Mouse (Mus musculus) layer of hippocampus, adult 9-10 months (tissue): ENCODE measurements around the gene Emd.
A peak's percentile ranks its signal among the peaks of the same experiment; 100 is the strongest.
"Not testable (repeated sequence)": the region's sequence is repeated elsewhere in the genome, so short reads cannot be mapped to it uniquely, and the experiment has no call there.

ENCODE experiments used
- DNase-seq: peaks from one replicate; pipeline ENCODE4 v3.0.0; 2022; ENCODE audit warnings: low spot score

Gene Emd

DNA sequence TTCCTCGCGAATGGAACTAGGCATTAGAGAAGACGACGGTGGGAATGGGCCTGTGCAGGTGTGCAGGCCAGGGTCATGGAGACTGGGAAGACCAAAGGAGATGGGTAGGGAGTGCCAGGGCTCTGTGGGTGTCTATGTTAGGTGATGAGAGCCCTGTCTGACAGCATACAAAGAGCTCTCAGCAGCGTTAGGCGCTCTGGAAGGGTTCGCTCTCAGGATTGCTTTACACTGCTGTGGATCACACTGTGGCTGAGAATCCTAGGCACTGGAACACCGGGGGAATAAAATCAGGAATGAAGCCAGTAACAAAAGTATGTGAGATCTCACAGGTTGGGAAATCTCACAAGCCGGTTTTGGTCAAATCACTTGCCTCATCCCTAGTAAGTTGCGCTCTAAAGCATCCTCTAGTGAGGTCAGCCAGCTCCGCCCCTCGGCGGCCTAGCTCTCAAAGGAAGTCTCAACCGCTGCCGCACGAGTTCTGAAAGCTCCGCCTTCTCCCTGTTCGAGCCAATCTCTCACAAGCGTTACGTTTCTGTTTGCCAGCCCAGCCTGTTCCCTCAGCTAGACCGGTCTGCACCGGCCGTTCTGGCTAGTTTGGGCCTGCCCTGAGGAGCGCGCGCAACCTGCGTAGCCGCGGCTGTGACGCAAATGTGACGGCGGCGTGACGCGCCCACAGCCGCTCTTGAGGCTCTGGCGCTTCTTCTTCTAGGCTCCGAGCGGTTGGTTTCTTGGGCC, at the start of gene Emd:
Gene Emd, plus strand, starts transcription at position 535 of the 735 bp plus-strand sequence.
- DNase-seq: no peak

DNA sequence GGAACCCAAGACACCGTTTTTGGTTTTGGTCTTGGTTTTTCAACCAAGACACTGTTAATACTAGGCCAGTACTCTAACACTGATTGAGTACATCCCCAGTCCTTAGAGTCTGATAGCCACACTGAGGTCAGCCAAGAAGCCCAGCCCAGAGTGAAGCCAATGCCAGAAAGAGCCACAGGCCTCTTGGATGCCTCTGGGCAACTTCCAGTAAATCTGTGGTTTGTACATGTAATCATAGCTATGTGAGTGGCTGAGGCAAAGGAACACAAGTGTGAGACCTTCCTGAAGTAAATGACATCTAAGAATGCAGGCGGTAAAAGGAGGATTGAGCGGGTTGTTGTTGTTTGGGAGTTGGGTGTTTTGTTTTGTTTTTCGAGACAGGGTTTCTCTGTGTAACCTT, 36.0 kb upstream of the Emd start:
- DNase-seq: no peak

DNA sequence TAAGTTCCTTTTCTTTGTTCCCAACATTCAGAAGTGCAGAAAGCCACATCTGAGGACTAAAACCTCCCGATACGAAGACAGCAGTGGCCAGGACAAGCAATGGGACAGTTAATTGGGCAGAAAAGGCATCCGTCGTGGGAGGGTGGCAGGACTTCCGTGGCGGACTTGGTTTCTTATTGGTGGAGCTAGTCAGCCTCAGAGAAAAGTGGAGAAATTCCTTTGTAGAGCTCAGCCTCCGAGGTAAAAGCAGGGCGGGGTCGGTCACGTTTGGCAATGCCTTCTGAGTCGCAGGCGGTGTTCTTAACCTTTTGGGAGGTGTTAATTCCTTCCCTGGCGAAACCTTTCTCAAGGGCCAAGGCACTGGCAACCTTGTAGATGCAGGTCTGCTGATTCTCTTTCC, 35.0 kb upstream of the Emd start:
- DNase-seq: no peak

DNA sequence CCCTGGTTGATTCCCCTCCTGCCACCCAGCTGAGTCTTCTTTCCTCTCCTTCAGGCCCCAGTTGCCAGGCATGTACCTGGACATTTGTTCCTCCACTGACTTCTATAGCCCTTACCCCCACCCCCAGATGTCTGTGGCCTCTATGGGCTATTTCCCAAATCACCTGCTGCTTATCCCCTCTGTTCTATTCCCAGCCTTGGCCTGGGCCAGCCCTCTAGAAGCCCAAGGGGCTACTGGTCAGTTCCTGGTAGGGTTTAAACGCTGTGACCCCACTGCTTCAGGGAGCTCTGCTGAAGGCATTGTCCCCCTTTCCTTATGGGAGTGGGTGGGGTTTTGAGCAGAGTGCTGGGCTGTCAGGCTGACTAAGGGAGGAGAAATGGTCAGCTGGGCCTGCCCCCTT, 34.4 kb upstream of the Emd start:
- DNase-seq: not testable (repeated sequence)

DNA sequence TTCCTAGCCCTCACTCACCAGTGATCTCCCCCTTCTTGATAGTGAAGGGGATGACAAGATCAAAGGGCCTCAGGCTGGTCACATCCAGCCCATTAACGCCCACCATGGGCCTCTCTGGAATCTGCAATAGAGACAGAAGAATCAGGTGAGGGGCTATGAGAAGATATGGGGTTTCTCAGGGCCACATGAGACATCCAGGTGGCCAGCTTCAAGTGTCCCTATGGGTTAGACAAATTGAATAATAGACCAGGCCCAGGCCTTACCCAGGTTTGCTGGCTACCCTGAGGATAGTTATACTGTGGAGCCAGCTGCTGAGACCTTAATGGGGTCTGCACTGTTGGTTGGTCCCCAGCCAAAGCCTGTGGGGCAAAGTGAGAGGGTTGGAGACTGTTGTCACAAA, 24.4 kb upstream of the Emd start:
- DNase-seq: no peak

DNA sequence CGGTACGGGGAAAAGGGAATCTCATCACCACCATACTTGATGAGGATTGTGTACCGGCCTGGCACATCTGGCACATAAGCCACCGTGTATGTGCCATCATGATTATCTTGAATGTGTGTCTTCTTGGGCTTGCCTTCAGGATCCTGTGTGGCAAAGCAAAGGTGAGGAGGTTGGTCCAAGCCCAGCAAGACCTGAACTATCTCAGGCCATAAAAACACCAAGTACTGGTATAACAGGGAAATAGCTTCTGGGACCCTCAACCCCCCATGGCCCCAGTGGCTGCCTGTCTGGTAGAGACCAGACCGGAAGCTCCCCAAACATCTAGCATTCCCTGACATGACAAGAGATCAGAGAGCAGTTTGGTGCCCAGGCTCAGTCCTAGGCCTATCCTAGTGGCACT, 21.3 kb upstream of the Emd start:
- no peak for DNase-seq

DNA sequence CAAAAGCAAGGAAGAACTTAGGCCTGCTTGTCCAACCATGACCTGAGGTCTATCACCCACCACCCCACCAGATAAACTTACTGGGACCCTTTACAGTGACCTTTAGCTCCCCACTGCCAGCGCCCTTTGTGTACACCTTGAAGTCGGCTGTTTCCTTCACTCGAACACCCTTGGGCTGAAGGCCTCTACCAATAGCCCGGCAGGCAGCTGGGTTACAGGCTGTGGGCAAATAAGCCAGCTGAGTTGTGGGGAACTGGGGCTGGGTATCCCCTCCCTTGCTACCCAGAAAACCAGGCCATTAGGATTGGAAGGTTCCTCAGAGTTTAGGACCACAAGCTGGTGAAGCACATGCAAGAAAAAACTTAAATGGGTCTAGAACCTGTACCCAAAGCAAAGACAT, 14.2 kb upstream of the Emd start:
- no peak for DNase-seq

DNA sequence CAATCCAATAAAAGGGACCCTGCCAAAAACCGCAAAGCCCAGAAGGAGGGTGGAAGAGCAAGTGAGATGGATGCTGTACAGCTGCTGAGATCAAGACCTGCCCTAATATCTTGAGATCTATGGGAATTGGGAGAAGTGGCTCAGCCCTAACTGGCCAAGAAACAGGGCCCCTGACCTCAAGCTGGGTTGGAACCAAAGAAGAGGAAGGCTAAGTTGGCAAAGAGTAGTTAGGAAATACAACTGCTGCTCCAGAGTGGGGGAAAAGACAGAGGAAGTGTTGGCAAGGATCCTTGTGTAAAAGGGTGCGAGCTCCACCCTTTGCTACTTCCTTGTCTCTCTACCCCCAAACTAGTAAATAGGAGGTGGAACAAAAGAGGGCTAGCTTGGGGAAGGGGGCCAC, 11.1 kb upstream of the Emd start:
- DNase-seq: no peak

DNA sequence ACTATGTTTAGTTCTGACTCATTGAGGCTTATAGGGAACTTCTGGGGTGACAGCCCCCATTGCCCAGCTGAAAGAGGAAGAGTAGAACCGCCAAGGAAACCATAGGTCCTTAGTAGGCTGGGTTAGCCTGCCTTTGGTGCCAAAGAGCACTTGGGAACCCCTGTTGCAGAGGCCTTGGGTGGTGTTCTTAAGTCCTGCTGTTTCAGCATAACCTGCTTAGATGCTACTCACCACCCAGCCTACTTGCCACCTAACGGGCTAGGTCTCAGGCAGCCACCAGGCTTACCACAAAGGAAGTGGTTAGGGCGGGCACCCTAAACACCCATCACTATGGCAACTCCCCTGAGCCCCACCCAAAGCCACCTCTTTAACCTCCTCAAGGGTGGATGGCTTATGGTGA, 10.7 kb upstream of the Emd start:
- DNase-seq: no peak

DNA sequence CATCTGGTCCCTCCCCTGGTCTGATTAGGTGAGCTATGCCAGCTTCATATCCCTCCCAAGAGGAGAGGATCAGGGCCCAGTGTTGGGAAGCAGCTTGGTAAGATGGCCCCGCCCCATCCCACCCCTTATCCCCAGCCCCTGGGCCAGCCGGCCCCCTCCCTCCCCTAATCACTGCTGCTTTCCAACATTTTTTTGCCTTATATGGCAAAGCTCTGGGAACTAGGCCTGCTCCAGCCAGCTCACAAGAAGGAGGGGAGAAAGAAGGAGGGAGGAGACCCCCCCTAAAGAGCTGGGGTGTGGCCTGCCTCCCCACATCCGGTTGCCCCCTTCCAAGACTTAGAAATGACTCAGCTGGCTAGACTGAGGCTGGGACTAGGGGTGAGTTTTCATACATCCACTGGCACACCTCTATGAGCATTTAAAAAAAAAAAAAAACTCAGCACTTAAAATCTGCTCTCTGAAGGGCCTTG, 9.8 kb upstream of the Emd start:
- no peak for DNase-seq

DNA sequence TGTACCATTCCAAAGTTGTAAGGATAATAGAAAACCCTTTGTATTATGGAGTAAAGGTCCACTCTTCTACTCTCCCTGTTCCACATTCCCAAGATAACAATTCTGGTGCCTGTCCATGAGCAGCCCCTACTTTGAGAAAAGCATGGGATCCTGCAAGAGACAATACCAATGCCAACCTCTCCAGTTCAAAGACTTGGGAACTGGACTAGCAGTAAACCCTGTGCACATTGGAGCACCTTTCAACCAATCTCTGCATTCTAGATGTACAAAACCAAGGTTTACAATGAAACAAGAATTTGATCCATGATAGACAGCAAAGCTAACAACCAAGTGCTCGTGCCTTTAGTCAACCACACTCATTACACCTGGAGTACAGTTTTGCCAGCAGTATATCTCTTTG, 9.4 kb upstream of the Emd start:
- DNase-seq: no peak

DNA sequence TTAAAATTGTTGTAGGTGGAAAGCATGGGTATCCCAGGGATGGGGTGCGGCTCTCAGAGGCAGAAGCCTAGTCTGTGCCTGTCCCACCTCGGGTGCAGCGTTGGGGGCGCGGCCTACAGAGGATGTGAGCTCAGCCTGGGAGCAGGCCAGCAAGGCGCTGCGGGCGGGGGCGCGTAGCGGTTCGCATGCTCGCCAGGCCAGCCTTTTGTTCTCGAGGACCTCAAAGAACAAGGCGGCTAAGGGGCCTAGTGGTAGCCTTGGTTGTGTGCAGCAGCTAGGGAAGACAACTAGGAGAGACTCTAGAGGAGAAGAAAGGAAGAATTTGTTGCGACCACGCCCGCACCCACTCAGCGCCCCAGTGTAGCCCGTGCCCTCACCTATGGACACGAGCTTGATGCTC, 8.8 kb upstream of the Emd start:
- no peak for DNase-seq

DNA sequence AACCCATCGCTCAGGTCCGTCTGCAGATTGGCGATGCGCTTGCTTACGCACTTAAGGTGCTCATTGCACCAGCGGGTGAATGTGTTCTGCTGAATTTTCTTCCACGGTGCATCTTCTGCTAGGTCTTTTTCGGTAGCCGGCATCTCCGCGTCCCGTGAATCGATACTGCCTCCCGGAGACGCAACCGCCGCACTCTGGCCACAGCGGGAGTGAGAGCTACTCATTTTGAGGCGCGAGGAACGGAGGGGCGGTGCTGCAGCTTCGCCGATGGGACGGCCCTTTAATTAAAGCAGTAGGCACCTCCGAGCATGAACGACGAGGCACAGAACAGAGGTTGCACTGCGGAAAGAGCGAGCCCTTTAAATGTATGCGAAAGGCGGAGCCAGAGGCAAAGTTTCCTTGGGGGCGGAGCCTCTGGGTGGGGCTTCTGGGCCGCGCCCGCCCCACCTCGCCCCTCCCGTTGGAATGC, 8.2 kb upstream of the Emd start:
- no peak for DNase-seq

DNA sequence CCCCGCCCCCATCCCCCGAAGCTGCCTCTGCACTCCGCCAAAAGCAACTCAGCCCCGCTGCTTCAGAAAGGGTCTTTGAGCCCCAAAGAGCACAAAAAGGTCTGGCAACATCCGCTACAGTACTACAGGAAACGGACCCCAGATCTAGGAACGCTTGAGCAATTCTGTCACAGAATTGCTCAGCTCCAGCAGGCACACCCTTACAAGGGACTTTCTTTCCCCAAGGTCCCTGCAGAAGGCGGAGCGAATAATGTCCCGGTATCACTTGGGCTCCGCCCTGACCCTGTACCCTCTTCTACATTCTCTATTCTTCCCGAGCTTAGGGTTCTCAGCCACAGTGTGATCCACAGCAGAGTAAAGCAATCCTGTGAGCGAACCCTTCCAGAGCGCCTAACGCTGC, 7.8 kb upstream of the Emd start:
- no peak for DNase-seq

DNA sequence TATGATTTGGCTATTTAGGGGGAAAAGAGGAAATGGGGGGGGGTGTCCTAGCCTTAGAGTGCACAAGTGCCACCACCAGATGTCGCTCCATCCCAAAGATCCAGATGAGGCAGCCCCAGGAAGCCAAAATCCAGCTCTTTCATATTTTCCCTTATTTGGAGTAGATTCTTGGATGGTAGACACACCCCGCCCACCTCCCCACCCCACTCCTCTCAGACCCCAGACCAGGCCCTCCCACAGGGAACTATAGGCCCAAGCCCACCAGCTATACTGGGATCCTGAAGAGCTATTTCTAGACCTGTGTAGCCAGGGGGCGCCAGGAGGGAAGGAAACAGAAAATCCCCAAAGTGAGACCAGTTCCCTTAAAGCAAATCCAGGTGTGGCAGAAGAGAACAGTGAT, 5.8 kb upstream of the Emd start:
- no peak for DNase-seq

DNA sequence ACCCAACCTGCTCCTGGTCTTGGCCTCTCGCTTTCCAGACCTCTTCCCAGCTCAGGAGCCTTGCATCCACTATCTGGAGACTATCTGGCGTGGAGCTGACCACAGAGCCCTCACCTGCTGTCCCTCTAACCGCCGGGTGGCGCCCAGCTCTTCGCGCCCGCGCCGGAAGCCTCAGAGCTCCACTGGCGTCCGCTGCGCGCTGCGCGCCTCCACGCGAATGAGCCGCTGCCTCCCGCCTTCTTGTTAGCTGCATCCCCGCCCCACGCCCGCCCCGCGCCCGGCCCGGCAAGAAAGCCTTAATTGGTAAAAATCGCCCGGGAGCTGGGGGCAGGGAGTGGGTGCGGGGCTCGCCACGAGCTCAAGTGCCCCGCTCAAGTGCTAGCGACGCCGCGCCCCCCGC, 4.9 kb upstream of the Emd start, which contains the start of gene Flna:
Gene Flna, minus strand, starts transcription at position 206 of the 400 bp plus-strand sequence.
- no peak for DNase-seq

DNA sequence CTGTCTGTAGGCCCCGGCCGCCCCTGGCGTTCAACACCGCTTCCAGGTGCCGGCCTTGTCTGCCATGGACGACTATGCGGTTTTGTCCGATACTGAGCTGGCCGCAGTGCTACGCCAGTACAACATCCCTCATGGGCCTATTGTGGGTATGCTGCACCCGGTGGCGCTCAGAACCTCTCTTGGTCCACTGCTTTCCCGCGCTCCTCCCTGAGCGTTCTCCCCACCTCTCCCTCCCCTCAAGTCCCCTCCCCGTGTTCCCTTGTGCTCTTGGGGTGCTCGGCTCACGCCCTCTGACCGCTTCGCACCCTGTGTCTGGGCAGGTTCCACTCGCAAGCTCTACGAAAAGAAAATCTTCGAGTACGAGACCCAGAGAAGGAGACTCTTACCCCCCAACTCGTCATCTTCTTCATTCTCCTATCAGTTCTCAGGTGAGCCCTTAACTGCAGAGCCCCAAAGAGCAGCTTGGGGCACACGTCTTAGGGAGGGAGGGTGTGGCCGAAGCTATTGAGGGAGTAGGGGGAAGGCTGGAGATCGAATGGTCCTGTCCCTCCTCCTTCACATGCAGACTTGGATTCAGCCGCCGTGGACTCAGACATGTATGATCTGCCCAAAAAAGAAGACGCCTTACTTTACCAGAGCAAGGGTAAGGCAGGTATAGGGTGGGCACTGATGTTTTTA, 540 bp downstream of the Emd start:
- no peak for DNase-seq

DNA sequence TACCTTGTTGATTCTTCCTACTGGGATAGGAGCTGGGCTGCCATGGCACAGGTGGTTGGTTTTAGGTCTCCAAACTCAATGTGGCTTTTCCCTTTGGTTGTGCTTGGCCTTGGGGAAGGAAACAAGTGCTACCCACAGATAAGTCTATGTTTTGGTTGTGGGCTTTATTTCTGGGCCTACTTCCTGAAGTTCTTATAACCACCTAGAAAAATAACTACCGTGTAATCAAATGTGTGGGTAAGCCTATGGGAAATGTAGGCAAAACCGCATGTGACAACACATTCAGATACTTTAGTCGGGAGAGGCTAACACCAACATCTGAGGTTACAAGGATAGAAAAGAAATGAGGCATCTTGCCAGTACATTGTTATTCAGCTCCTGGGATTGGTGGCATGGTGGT, 3.3 kb downstream of the Emd start:
- DNase-seq: no peak

DNA sequence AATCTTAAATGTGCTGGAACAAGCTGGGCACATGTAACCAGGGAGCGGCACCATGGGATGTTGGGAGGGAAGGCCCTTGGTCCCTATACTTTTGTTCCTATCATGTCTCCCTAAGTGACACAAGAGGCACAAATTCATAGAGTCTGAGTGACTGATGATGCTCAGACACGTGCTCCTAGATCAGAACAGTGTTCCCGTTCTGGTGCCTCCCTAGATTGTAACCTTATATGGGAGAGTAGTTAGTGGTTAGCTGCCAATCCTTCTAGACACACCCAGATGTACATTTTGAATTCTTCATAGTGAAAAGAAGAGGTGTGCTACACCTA, 15.2 kb downstream of the Emd start:
- DNase-seq: no peak

DNA sequence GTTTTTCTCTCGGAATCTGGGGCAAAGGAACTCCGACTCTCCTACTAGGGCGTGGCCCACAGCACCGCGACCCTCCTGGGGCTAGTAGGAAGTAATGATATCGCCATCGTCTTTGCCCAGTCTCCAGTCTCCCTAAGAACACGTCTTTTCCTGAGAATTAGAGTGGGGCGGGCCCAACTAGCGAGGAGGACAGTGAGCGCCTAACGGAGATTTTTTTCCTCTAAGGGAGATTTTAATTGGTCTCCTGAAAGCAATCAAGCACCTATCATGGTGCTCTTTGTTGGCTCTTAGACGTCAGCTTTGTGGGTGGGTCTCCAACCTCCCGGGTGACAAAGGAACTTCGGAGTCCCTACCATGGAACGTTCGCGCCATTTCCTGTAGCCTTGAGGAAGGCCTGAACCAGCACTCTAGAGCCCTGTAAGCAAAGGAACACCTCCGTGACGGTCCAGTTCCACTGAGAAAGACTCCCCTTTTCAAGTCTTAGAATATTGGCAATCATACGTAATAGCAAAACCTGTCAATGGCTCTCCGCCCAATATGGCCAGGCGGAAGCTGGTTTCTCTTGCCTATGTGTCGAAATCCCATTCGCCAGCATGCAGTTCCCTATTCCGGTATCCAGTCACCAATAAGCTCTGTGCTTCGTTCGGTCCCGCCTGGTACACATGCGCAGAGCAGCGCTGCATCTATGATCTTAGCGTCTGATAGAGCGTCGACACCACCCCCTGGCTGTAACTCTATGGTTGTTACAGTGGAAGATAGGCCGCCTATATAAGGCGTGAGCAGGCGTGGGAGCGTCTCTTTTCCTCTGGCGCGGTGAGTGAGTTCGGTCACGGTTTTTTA, 15.8 kb downstream of the Emd start, which contains the start of gene Rpl10:
Gene Rpl10, plus strand, starts transcription at position 751 of the 840 bp plus-strand sequence.
- DNase-seq: peak; percentile 92

DNA sequence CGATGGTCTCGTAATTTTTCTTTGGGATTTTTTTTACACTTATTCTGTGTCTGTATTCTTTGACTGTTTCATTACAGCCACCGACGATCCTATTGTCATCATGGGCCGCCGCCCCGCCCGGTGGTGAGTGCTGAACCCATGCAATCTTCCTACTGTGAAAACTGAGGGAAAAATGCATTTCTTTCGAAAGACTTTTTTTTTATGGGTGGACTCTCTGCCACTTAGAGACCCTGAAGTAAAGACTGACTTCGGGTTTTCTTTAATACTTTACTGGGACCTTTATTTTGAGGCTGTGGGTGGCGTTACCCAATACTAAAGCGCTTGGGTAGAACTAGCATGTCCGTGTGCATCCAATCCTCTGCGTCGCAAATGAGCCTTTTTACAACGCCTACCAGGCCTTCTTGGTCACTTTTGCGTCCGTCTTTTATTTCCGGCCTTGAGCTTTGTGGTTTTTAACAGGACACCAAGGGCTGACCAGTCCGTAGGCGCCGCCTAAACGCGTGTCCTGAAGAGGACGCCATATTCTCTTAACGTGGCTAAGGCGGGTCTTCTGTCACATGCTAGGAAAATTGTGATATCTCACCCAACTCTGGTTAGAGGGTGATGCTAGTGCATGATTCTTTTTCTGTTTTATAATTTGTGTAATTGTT, 16.5 kb downstream of the Emd start:
- DNase-seq: no peak
